Mouse (Mus musculus) kidney, embryonic 16.5 days (tissue): ENCODE measurements around the gene Ccnk. TPM values are rescaled to one million over a fixed set of nuclear protein-coding genes. Genes with fewer than 3 reads are reported as not detected.

Experiments
- ATAC-seq: fragments of 200-750 bp; cut with Nextera tagmentation; 2 replicates; pipeline ENCODE4 v1.8.0; 2017; ENCODE audit warnings: moderate TSS enrichment; ENCODE audit not compliant: low FRiP score, low TSS enrichment
- H3K27ac ChIP-seq: fragments of 300-500 bp; sonication (generic); 2 replicates; pipeline ENCODE4 v1.5.1; 2014; ENCODE audit warnings: low read length
- H3K27me3 ChIP-seq: fragments of 300-500 bp; sonication (generic); 2 replicates; pipeline ENCODE4 v1.6.1; 2014; ENCODE audit warnings: low read length, control low read depth, mixed read lengths; ENCODE audit not compliant: insufficient read depth
- H3K36me3 ChIP-seq: fragments of 300-500 bp; sonication (generic); 2 replicates; pipeline ENCODE4 v1.6.1; 2014; ENCODE audit warnings: low read length, control low read depth, mixed read lengths; ENCODE audit not compliant: insufficient read depth
- H3K4me1 ChIP-seq: fragments of 300-500 bp; sonication (generic); 2 replicates; pipeline ENCODE4 v1.6.1; 2014; ENCODE audit warnings: low read length, control low read depth, mixed read lengths; ENCODE audit not compliant: insufficient read depth
- H3K4me2 ChIP-seq: fragments of 300-500 bp; sonication (generic); replicated peaks from 2 replicates; pipeline ENCODE4 v1.6.1; 2014; ENCODE audit warnings: low read depth, low read length
- H3K4me3 ChIP-seq: fragments of 300-500 bp; sonication (generic); 2 replicates; pipeline ENCODE4 v1.5.1; 2014; ENCODE audit warnings: mild to moderate bottlenecking, low read length
- H3K9ac ChIP-seq: fragments of 300-500 bp; sonication (generic); replicated peaks from 2 replicates; pipeline ENCODE4 v1.6.1; 2014; ENCODE audit warnings: low read length
- H3K9me3 ChIP-seq: fragments of 300-500 bp; sonication (generic); 2 replicates; pipeline ENCODE4 v1.6.1; 2016; ENCODE audit warnings: low read length, control low read depth
- WGBS: fragments of 180-500 bp; shearing (Covaris S2); extraction: QIAGEN DNeasy Blood & Tissue Kit; methylation state at CpG from one replicate; pipeline ENCODE4 v1.1.7; 2014; 5-methylcytosine and 5-hydroxymethylcytosine counted together
- polyA plus RNA-seq: library from polyadenylated mRNA; unstranded; fragments of >200 nt; fragmentation: Nextera tagmentation; extraction: Ambion mirVana; gene quantifications from 2 replicates; pipeline ENCODE4 v1.2.1, GENCODE M21; 2015

The Ccnk gene
- polyA plus RNA-seq, 1 experiment from 2014 or later = 2.4 TPM

GRCm38 (mm10) chr12:108181716-108182115, 2.3 kb downstream of the Ccnk start:
- Histone ChIP-seq H3K36me3 (peaks cover 6% of the 10 kb centered on the region; the same call in 1 of the 2 replicates), H3K27me3 (no peaks in the 10 kb centered on the region), H3K4me3 (no peak overlapping the region), H3K27ac (no peak overlapping the region), H3K9me3 (no peaks in the 10 kb centered on the region), H3K4me2 (no peak overlapping the region), H3K4me1 (peaks cover 20% of the 10 kb centered on the region), H3K9ac (no peak overlapping the region)
- WGBS = 93% methylated on average over 6 of the region's 6 CpGs
- ATAC-seq = no peak

DNA sequence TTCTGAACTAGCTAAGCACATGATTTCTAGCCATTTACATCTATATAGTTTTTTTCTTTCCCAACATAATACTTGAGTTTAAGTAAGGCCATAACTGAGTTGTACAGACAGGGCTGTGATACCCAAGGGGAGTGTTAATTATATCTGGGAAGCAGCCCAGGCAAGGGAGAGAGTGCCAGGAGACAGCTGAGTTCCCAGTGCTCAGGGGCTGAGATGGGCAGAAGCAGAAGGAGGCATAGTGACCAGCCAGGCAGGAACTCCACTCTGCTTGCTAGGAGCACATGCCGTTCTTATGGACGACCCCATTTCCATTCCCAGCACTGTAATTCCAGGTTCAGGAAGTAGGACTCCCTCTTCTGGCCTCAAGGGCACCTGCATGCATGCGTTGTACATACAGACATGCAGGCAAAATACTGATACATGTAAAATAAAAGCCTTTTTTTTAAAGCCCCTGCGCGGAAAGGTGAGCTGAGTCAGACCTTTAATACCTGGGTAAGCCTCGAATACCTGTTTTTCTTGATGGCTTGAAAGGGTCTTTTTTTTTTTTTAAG, 8.2 kb downstream of the Ccnk start:
- Histone ChIP-seq H3K36me3 (peaks cover 48% of the 10 kb centered on the region), H3K9ac (no peak overlapping the region), H3K27ac (no peak overlapping the region), H3K27me3 (no peaks in the 10 kb centered on the region), H3K9me3 (no peaks in the 10 kb centered on the region), H3K4me2 (no peak overlapping the region), H3K4me3 (no peak overlapping the region), H3K4me1 (no peaks in the 10 kb centered on the region)
- 95% methylated on average over 6 of the region's 6 CpGs for WGBS
- no peak for ATAC-seq

GRCm38 (mm10) chr12:108193878-108194277, 14.5 kb downstream of the Ccnk start:
- Histone ChIP-seq H3K27ac (no peak overlapping the region), H3K4me2 (no peak overlapping the region), H3K4me3 (no peak overlapping the region), H3K9ac (no peak overlapping the region), H3K9me3 (no peaks in the 10 kb centered on the region), H3K4me1 (no peaks in the 10 kb centered on the region), H3K27me3 (no peaks in the 10 kb centered on the region), H3K36me3 (peaks cover 73% of the 10 kb centered on the region)
- WGBS = 94% methylated on average over 5 of the region's 5 CpGs
- ATAC-seq = no peak

DNA sequence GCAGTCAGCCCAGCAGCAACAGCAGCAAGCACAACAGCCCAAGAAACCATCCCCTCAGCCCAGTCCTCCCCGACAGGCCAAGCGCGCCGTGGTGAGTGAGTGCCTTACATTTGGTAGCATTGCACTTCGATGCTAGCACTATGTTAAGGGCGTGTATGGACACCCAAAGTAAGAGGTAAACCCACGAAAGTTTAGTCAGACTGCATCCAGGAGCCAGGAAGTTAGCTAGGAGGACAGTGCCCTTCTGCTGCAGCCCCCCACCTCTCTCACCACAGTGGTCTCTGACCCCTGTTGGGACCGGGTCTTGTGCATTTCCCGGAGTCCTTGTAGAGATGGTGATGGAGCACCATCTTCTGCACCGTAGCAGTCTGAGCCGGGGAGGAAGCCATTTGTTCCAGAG, 16.4 kb downstream of the Ccnk start:
- Histone ChIP-seq H3K4me3 (no peak overlapping the region), H3K4me1 (no peaks in the 10 kb centered on the region), H3K9ac (no peak overlapping the region), H3K27ac (no peak overlapping the region), H3K9me3 (no peaks in the 10 kb centered on the region), H3K36me3 (peaks cover 73% of the 10 kb centered on the region), H3K4me2 (no peak overlapping the region), H3K27me3 (no peaks in the 10 kb centered on the region)
- no peak for ATAC-seq
- 95% methylated on average over 11 of the region's 11 CpGs for WGBS

GRCm38 (mm10) chr12:108198447-108198846, 19.1 kb downstream of the Ccnk start:
- Histone ChIP-seq H3K9me3 (no peaks in the 10 kb centered on the region), H3K4me3 (no peak overlapping the region), H3K27me3 (no peaks in the 10 kb centered on the region), H3K4me1 (no peaks in the 10 kb centered on the region), H3K9ac (no peak overlapping the region), H3K36me3 (peaks cover 83% of the 10 kb centered on the region), H3K27ac (no peak overlapping the region), H3K4me2 (no peak overlapping the region)
- 85% methylated on average over 4 of the region's 4 CpGs for WGBS
- no peak for ATAC-seq

- H3K4me2 ChIP-seq = no peak overlapping the region
- no peak overlapping the region for H3K9ac ChIP-seq
- H3K27ac ChIP-seq = no peak overlapping the region
- H3K27me3 ChIP-seq = no peaks in the 10 kb centered on the region
- no peak for ATAC-seq
- no peak overlapping the region for H3K4me3 ChIP-seq
- 83% methylated on average over 1 of the region's 1 CpGs for WGBS
- H3K9me3 ChIP-seq = no peaks in the 10 kb centered on the region
- no peaks in the 10 kb centered on the region for H3K4me1 ChIP-seq
- H3K36me3 ChIP-seq = peaks cover 75% of the 10 kb centered on the region
Observed at GRCm38 (mm10) chr12:108200094-108200493, 20.7 kb downstream of the Ccnk start.

GRCm38 (mm10) chr12:108203895-108204294, 24.5 kb downstream of the Ccnk start:
- no peak for ATAC-seq
- no peaks in the 10 kb centered on the region for H3K27me3 ChIP-seq
- H3K4me2 ChIP-seq = no peak overlapping the region
- no peak overlapping the region for H3K4me3 ChIP-seq
- WGBS = 59% methylated on average over 8 of the region's 8 CpGs
- H3K36me3 ChIP-seq = peaks cover 52% of the 10 kb centered on the region
- no peak overlapping the region for H3K27ac ChIP-seq
- H3K9ac ChIP-seq = no peak overlapping the region
- H3K4me1 ChIP-seq = peaks cover 1% of the 10 kb centered on the region
- H3K9me3 ChIP-seq = no peaks in the 10 kb centered on the region

GRCm38 (mm10) chr12:108204978-108205377, 25.6 kb downstream of the Ccnk start:
- no peaks in the 10 kb centered on the region for H3K27me3 ChIP-seq
- peaks cover 42% of the 10 kb centered on the region for H3K36me3 ChIP-seq
- H3K27ac ChIP-seq = no peak overlapping the region
- no peak for ATAC-seq
- H3K4me1 ChIP-seq = peaks cover 7% of the 10 kb centered on the region
- H3K9ac ChIP-seq = no peak overlapping the region
- 60% methylated on average over 12 of the region's 12 CpGs for WGBS
- no peak overlapping the region for H3K4me2 ChIP-seq
- no peaks in the 10 kb centered on the region for H3K9me3 ChIP-seq
- no peak overlapping the region for H3K4me3 ChIP-seq

DNA sequence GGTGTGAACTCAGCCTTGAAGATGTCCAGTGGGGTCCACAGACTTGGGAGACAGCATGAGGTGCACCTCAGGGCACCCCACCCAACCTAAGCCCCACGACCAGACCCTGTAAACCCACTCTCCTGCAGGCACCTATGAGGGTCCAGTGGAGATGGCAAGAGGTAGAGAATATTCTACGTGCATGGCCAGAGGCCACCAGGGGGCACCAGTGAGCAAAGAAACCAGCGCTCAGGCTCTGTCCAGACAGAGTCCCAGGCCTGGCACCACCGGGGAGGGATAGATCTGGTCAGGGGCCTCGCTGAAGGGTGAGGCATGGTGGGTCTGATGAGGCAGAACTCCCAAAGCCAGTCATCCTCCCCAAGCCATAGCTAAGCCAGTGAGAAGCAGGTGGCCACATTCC, 27.3 kb downstream of the Ccnk start:
- no peaks in the 10 kb centered on the region for H3K27me3 ChIP-seq
- peaks cover 13% of the 10 kb centered on the region for H3K4me1 ChIP-seq
- H3K36me3 ChIP-seq = peaks cover 28% of the 10 kb centered on the region
- H3K9me3 ChIP-seq = no peaks in the 10 kb centered on the region
- no peak overlapping the region for H3K4me3 ChIP-seq
- no peak overlapping the region for H3K9ac ChIP-seq
- no peak overlapping the region for H3K27ac ChIP-seq
- WGBS = 5% methylated on average over 5 of the region's 5 CpGs
- peak; percentile 44 for ATAC-seq
- H3K4me2 ChIP-seq = no peak overlapping the region

GRCm38 (mm10) chr12:108208216-108208615, 28.8 kb downstream of the Ccnk start:
- Histone ChIP-seq H3K9me3 (no peaks in the 10 kb centered on the region), H3K27me3 (no peaks in the 10 kb centered on the region), H3K4me1 (peaks cover 28% of the 10 kb centered on the region), H3K36me3 (peaks cover 14% of the 10 kb centered on the region), H3K4me3 (no peak overlapping the region), H3K9ac (no peak overlapping the region), H3K27ac (no peak overlapping the region), H3K4me2 (no peak overlapping the region)
- 85% methylated on average over 9 of the region's 9 CpGs for WGBS
- no peak for ATAC-seq
